Mouse (Mus musculus): ENCODE data around the gene Syn3. TPM values are rescaled to one million over a fixed set of nuclear protein-coding genes. Genes with fewer than 3 reads are reported as not detected.

The Syn3 gene
- polyA plus RNA-seq, 1 experiment from 2014 or later, result 24.8 TPM

- Histone ChIP-seq H3K9ac (replicated peaks; ENCODE audit: low read depth, low read length) (no peak overlapping the region), H3K4me3 (replicated peaks; ENCODE audit: low read length) (no peak overlapping the region), H3K9me3 (ENCODE audit: control insufficient read depth, low read length) (no peaks in the 10 kb centered on the region), H3K4me2 (ENCODE audit: low read length) (no peak overlapping the region), H3K27ac (ENCODE audit: low read length) (no peak overlapping the region), H3K27me3 (replicated peaks; ENCODE audit: control insufficient read depth, insufficient read depth, low read length) (no peaks in the 10 kb centered on the region), H3K36me3 (ENCODE audit: control insufficient read depth, insufficient read depth) (no peaks in the 10 kb centered on the region), H3K4me1 (replicated peaks; ENCODE audit: control insufficient read depth, insufficient read depth, low read length) (no peaks in the 10 kb centered on the region)
- ATAC-seq, result no peak
- WGBS, result 88% methylated on average over 3 of the region's 3 CpGs
Observed at GRCm38 (mm10) chr10:86225480-86225879, 273.2 kb downstream of the Syn3 start.

- Histone ChIP-seq H3K9me3 (ENCODE audit: control insufficient read depth, low read length) (no peaks in the 10 kb centered on the region), H3K36me3 (ENCODE audit: control insufficient read depth, insufficient read depth) (no peaks in the 10 kb centered on the region), H3K4me2 (ENCODE audit: low read length) (no peak overlapping the region), H3K9ac (replicated peaks; ENCODE audit: low read depth, low read length) (no peak overlapping the region), H3K4me3 (replicated peaks; ENCODE audit: low read length) (no peak overlapping the region), H3K27ac (ENCODE audit: low read length) (no peak overlapping the region), H3K4me1 (replicated peaks; ENCODE audit: control insufficient read depth, insufficient read depth, low read length) (no peaks in the 10 kb centered on the region), H3K27me3 (replicated peaks; ENCODE audit: control insufficient read depth, insufficient read depth, low read length) (no peaks in the 10 kb centered on the region)
- WGBS, result 94% methylated on average over 3 of the region's 3 CpGs
- no peak for ATAC-seq
Observed at GRCm38 (mm10) chr10:86218984-86219383, 279.7 kb downstream of the Syn3 start.

- Histone ChIP-seq H3K27ac (ENCODE audit: low read length) (no peak overlapping the region), H3K9me3 (ENCODE audit: control insufficient read depth, low read length) (no peaks in the 10 kb centered on the region), H3K27me3 (replicated peaks; ENCODE audit: control insufficient read depth, insufficient read depth, low read length) (no peaks in the 10 kb centered on the region), H3K4me2 (ENCODE audit: low read length) (no peak overlapping the region), H3K4me1 (replicated peaks; ENCODE audit: control insufficient read depth, insufficient read depth, low read length) (no peaks in the 10 kb centered on the region), H3K36me3 (ENCODE audit: control insufficient read depth, insufficient read depth) (no peaks in the 10 kb centered on the region), H3K9ac (replicated peaks; ENCODE audit: low read depth, low read length) (no peak overlapping the region), H3K4me3 (replicated peaks; ENCODE audit: low read length) (no peak overlapping the region)
- WGBS, result 81% methylated on average over 2 of the region's 2 CpGs
- ATAC-seq, result no peak
Observed at GRCm38 (mm10) chr10:86216836-86217235, 281.9 kb downstream of the Syn3 start.

GRCm38 (mm10) chr10:86212062-86212461 lies 286.6 kb downstream of the Syn3 start:
- no peak for ATAC-seq
- WGBS, result 89% methylated on average over 4 of the region's 4 CpGs
- no peaks in the 10 kb centered on the region for H3K4me1 ChIP-seq (replicated peaks; ENCODE audit: control insufficient read depth, insufficient read depth, low read length)
- H3K4me2 ChIP-seq (ENCODE audit: low read length), result no peak overlapping the region
- no peak overlapping the region for H3K9ac ChIP-seq (replicated peaks; ENCODE audit: low read depth, low read length)
- no peak overlapping the region for H3K27ac ChIP-seq (ENCODE audit: low read length)
- H3K4me3 ChIP-seq (replicated peaks; ENCODE audit: low read length), result no peak overlapping the region
- H3K36me3 ChIP-seq (ENCODE audit: control insufficient read depth, insufficient read depth), result no peaks in the 10 kb centered on the region
- no peaks in the 10 kb centered on the region for H3K9me3 ChIP-seq (ENCODE audit: control insufficient read depth, low read length)
- H3K27me3 ChIP-seq (replicated peaks; ENCODE audit: control insufficient read depth, insufficient read depth, low read length), result no peaks in the 10 kb centered on the region

GRCm38 (mm10) chr10:86203915-86204314 lies 294.8 kb downstream of the Syn3 start:
- ATAC-seq, result no peak
- H3K9me3 ChIP-seq (ENCODE audit: control insufficient read depth, low read length), result no peaks in the 10 kb centered on the region
- no peak overlapping the region for H3K4me3 ChIP-seq (replicated peaks; ENCODE audit: low read length)

GRCm38 (mm10) chr10:86203175-86203574 lies 295.5 kb downstream of the Syn3 start:
- no peak overlapping the region for H3K27ac ChIP-seq (ENCODE audit: low read length)
- no peaks in the 10 kb centered on the region for H3K9me3 ChIP-seq (ENCODE audit: control insufficient read depth, low read length)
- no peak overlapping the region for H3K9ac ChIP-seq (replicated peaks; ENCODE audit: low read depth, low read length)
- no peaks in the 10 kb centered on the region for H3K27me3 ChIP-seq (replicated peaks; ENCODE audit: control insufficient read depth, insufficient read depth, low read length)
- H3K36me3 ChIP-seq (ENCODE audit: control insufficient read depth, insufficient read depth), result no peaks in the 10 kb centered on the region
- no peak for ATAC-seq
- no peaks in the 10 kb centered on the region for H3K4me1 ChIP-seq (replicated peaks; ENCODE audit: control insufficient read depth, insufficient read depth, low read length)
- no peak overlapping the region for H3K4me3 ChIP-seq (replicated peaks; ENCODE audit: low read length)
- WGBS, result 93% methylated on average over 6 of the region's 6 CpGs
- H3K4me2 ChIP-seq (ENCODE audit: low read length), result no peak overlapping the region

More at GRCm38 (mm10) chr10:86203915-86204314, 294.8 kb downstream of the Syn3 start:
- H3K4me1 ChIP-seq (replicated peaks; ENCODE audit: control insufficient read depth, insufficient read depth, low read length), result no peaks in the 10 kb centered on the region
- no peak overlapping the region for H3K27ac ChIP-seq (ENCODE audit: low read length)
- no peak overlapping the region for H3K4me2 ChIP-seq (ENCODE audit: low read length)
- H3K9ac ChIP-seq (replicated peaks; ENCODE audit: low read depth, low read length), result no peak overlapping the region
- H3K27me3 ChIP-seq (replicated peaks; ENCODE audit: control insufficient read depth, insufficient read depth, low read length), result no peaks in the 10 kb centered on the region
- H3K36me3 ChIP-seq (ENCODE audit: control insufficient read depth, insufficient read depth), result no peaks in the 10 kb centered on the region

- no peak overlapping the region for H3K9ac ChIP-seq (replicated peaks; ENCODE audit: low read depth, low read length)
- no peaks in the 10 kb centered on the region for H3K9me3 ChIP-seq (ENCODE audit: control insufficient read depth, low read length)
- ATAC-seq, result no peak
- no peaks in the 10 kb centered on the region for H3K36me3 ChIP-seq (ENCODE audit: control insufficient read depth, insufficient read depth)
- H3K4me2 ChIP-seq (ENCODE audit: low read length), result no peak overlapping the region
- H3K4me3 ChIP-seq (replicated peaks; ENCODE audit: low read length), result no peak overlapping the region
- no peaks in the 10 kb centered on the region for H3K27me3 ChIP-seq (replicated peaks; ENCODE audit: control insufficient read depth, insufficient read depth, low read length)
- no peaks in the 10 kb centered on the region for H3K4me1 ChIP-seq (replicated peaks; ENCODE audit: control insufficient read depth, insufficient read depth, low read length)
- H3K27ac ChIP-seq (ENCODE audit: low read length), result no peak overlapping the region
- 78% methylated on average over 7 of the region's 7 CpGs for WGBS
Observed at GRCm38 (mm10) chr10:86201826-86202225, 296.9 kb downstream of the Syn3 start.

- 94% methylated on average over 3 of the region's 3 CpGs for WGBS
- Histone ChIP-seq H3K9me3 (ENCODE audit: control insufficient read depth, low read length) (no peaks in the 10 kb centered on the region), H3K27me3 (replicated peaks; ENCODE audit: control insufficient read depth, insufficient read depth, low read length) (no peaks in the 10 kb centered on the region), H3K4me3 (replicated peaks; ENCODE audit: low read length) (no peak overlapping the region), H3K9ac (replicated peaks; ENCODE audit: low read depth, low read length) (no peak overlapping the region), H3K36me3 (ENCODE audit: control insufficient read depth, insufficient read depth) (no peaks in the 10 kb centered on the region), H3K27ac (ENCODE audit: low read length) (no peak overlapping the region), H3K4me2 (ENCODE audit: low read length) (no peak overlapping the region), H3K4me1 (replicated peaks; ENCODE audit: control insufficient read depth, insufficient read depth, low read length) (no peaks in the 10 kb centered on the region)
- ATAC-seq, result no peak
Observed at GRCm38 (mm10) chr10:86201006-86201405, 297.7 kb downstream of the Syn3 start.

- no peaks in the 10 kb centered on the region for H3K4me1 ChIP-seq (replicated peaks; ENCODE audit: control insufficient read depth, insufficient read depth, low read length)
- no peak overlapping the region for H3K9ac ChIP-seq (replicated peaks; ENCODE audit: low read depth, low read length)
- no peaks in the 10 kb centered on the region for H3K36me3 ChIP-seq (ENCODE audit: control insufficient read depth, insufficient read depth)
- H3K27me3 ChIP-seq (replicated peaks; ENCODE audit: control insufficient read depth, insufficient read depth, low read length), result no peaks in the 10 kb centered on the region
- WGBS, result 85% methylated on average over 3 of the region's 3 CpGs
- no peak overlapping the region for H3K4me3 ChIP-seq (replicated peaks; ENCODE audit: low read length)
- H3K9me3 ChIP-seq (ENCODE audit: control insufficient read depth, low read length), result no peaks in the 10 kb centered on the region
- no peak overlapping the region for H3K27ac ChIP-seq (ENCODE audit: low read length)
- no peak for ATAC-seq
- H3K4me2 ChIP-seq (ENCODE audit: low read length), result no peak overlapping the region
Observed at GRCm38 (mm10) chr10:86196414-86197025, 302.2 kb downstream of the Syn3 start.

- no peaks in the 10 kb centered on the region for H3K4me1 ChIP-seq (replicated peaks; ENCODE audit: control insufficient read depth, insufficient read depth, low read length)
- no peak overlapping the region for H3K4me3 ChIP-seq (replicated peaks; ENCODE audit: low read length)
- no peak for ATAC-seq
- no peaks in the 10 kb centered on the region for H3K36me3 ChIP-seq (ENCODE audit: control insufficient read depth, insufficient read depth)
- H3K27ac ChIP-seq (ENCODE audit: low read length), result no peak overlapping the region
- no peak overlapping the region for H3K4me2 ChIP-seq (ENCODE audit: low read length)
- no peaks in the 10 kb centered on the region for H3K27me3 ChIP-seq (replicated peaks; ENCODE audit: control insufficient read depth, insufficient read depth, low read length)
- 64% methylated on average over 4 of the region's 4 CpGs for WGBS
- H3K9ac ChIP-seq (replicated peaks; ENCODE audit: low read depth, low read length), result no peak overlapping the region
- no peaks in the 10 kb centered on the region for H3K9me3 ChIP-seq (ENCODE audit: control insufficient read depth, low read length)
Observed at GRCm38 (mm10) chr10:86194722-86195121, 304.0 kb downstream of the Syn3 start.

Measured in forebrain, embryonic 16.5 days (tissue).